Mouse (Mus musculus) colon, adult 2 months (tissue): Measurements from ENCODE around the gene Hmg20b. TPM values are rescaled to one million over a fixed set of nuclear protein-coding genes. Genes with fewer than 3 reads are reported as not detected.

Experiments used
- polyA plus RNA-seq: library from polyadenylated mRNA; depleted of rRNA; stranded (reverse); fragments of >200 nt; gene quantifications from 2 replicates; pipeline ENCODE4 v1.2.3, GENCODE M21; 2012; rRNA removed

The Hmg20b gene
- 209 and 214 TPM in 2 replicates for polyA plus RNA-seq

DNA sequence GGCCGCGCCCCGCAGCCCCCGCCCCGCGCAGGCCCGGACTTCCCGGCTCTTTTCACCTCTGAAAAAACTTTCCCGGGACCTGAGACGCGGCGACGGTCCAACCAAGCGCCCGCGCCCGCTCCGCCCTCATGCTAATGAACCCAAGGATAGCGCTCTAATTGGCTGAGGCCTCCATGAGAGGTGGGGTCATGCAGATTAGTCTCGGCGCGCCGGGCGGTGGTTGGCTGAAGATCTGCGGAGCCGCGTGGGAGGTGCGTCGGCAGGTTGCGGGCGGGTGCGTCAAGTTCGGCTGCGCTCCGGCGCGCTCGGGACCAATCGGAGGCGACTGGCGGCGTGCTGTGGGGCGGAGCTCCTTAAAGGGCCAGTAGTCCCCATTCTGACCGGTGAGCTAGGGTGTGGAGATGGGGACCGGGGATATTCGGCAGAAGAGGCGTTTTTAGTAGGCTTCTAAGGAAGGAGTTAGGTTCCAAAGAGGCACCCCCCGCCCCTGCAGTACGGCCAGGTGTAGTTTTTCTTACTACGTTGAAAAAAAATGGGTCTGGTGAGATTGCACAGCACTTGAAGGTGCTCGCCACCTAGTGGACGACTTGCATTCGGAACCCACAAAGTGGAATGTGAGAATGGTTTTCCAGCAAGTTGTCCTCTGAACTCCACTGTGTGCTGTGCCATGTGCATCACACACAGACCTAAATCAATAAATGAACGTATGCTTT, at the start of gene Hmg20b:
Gene Hmg20b, minus strand, starts transcription at position 130 of the 713 bp plus-strand sequence.

DNA sequence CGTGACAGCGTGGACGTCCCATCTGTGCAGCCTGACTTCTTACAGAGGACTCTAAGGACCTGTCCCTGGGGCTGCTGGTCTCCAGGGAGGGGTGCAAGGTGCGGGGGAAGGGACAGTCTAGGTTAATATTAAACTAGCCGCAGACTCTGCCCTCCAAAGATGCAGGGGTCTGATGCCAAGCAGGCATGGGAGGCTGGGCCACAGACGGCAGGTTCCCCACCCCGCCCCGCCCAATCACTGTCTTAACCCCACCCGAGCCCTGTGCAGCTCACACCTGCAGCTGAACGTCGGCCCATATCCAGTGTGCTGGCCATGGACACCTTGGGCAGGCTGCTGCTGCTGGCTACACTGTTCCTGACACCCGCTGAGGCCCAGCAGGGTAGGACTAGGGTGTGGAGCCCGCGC, 42.5 kb upstream of the Hmg20b start, which contains the start of gene Smim24:
Gene Smim24, plus strand, starts transcription at position 271 of the 405 bp plus-strand sequence.

DNA sequence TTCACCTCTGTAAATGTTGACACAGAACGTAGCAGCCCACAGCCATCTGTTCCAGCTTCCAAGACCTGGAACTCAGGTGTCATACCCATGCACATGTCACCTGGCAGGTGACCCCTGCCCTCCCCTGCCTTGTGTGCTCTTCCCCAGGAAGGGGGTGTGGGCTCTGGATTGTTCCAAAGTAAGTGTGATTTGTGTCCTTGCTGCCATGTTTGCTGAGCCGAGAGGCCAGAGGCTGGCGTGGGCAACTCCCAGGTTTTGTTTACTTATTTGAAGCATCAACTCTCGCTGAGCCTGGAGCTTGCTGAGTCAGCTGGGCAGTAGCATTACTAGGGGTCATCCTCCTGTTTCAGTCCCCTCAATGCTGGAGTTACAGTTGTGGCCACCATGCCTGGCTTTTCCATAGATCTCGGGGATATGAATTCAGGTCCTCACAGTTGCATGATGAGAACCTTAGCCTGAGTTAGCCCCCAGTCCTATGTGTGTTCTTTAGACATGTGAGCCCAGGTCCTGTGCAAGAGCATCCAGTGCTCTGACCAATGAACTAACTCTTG, 38.3 kb upstream of the Hmg20b start, which contains the start of gene Gm48552:
Gene Gm48552, plus strand, starts transcription at position 501 of the 551 bp plus-strand sequence.

DNA sequence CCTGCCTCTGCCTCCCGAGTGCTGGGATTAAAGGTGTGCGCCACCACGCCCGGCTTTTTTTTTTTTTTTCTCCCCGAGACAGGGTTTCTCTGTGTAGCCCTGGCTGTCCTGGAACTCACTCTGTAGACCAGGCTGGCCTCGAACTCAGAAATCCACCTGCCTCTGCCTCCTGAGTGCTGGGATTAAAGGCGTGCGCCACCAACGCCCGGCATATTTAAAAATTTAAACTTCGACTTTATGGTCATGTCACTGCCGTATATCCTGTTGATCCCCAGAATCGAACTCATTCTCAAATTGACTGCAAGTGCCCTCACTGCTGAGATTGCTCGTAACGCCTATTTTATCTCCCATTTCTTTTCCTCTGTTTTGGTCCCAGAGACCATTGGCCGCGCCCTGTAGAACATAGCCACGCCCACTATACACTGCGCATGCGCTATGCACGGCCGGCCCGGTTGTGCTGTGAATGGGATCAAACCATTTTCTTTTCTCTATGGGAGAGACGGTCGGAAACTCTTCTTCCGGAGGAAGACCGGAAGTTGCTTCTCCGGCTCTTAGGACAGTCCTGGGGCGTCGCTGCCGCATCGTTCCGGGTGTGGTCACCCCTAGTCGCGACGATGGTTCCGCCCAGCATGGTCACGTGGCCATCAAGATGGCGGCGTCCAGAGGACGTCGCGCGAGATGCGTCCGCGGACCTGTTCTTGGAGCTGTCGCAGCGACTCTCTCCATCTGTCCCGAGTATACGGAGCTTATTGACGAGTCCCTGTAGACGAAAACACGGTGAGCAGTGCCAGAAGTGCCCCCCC, 33.7 kb upstream of the Hmg20b start, which contains the start of the genes Dohh and Gm48551:
Gene Dohh, plus strand, starts transcription at position 627 of the 803 bp plus-strand sequence.
Gene Gm48551, plus strand, starts transcription at position 665 of the 803 bp plus-strand sequence.

DNA sequence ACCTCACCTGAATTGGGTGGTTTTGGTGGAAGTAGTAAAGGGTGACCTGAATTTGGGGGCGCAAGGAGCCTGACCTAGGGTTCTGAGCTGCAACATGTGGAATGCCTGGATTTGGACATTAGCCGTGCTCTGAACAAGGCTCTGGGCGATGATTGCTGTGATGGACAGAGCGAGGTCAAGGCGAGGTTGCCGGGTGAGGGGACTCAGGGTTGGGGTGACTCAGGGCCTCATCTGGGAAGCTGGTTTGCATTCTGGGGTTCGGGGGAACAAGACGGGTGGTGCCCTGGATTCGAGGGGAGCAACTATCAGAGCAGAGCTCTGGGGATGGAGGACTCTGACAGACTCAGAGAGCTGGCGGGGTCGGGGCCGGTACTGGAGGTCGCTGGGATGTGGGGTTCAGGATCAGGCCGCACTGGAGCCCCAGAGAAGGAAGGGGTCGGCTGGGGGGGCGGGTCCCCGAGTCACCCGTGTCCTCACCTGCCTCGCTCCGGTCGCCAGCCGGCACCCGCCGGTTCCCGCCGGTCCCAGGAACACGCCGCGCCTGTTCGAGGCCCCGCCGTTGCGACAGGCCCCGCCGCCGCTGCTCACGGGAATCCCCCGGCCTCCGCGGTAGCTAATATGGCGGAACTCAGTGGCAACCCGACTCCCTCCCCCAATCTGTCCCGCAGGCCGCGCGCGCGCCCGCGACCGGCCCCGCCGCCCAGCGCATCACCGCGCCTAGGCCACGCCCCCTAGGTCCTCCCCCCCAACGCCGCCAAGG, 27.7 kb upstream of the Hmg20b start, which contains the start of gene Fzr1:
Gene Fzr1, minus strand, starts transcription at position 724 of the 760 bp plus-strand sequence.

DNA sequence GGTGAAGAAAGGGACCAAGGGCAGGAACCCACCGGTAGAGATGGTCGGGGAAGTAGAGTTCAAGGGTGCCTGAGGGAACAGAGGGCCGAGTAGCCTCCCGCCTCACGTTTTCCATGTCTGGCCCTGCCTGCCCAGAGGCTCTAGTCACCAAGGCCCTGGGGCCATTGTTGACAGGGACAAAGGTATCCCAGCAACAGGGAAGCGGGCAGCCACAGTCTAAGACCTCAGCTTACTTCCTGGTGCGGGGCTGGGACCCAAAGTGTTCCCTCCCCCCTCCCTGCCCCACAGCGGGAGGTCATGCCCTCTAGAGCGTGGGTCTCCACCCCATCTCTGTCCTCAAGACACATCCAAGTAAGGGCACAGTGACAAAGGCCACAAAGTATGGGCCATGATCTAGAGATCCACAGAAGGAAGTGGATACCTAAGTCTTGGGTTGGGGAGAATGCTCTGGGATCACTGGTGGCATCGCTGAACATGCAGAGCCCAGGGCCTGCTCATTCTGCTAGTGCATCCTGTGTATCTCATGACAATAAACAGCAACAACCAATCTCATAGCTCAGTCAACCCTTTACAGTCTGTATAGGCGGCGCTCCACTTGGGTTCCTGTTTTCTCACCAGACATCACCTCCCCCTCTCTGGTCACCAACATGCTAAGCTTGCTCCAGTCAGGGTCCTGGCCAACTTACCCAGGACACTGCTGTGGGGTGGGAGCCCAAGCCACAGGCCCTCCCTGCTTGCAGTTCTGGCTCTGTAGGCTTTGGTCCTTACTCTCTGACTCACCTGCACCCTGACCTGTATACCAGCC, 15.6 kb upstream of the Hmg20b start, which contains the start of gene 4930404N11Rik:
Gene 4930404N11Rik, minus strand, starts transcription at position 145 of the 805 bp plus-strand sequence.

DNA sequence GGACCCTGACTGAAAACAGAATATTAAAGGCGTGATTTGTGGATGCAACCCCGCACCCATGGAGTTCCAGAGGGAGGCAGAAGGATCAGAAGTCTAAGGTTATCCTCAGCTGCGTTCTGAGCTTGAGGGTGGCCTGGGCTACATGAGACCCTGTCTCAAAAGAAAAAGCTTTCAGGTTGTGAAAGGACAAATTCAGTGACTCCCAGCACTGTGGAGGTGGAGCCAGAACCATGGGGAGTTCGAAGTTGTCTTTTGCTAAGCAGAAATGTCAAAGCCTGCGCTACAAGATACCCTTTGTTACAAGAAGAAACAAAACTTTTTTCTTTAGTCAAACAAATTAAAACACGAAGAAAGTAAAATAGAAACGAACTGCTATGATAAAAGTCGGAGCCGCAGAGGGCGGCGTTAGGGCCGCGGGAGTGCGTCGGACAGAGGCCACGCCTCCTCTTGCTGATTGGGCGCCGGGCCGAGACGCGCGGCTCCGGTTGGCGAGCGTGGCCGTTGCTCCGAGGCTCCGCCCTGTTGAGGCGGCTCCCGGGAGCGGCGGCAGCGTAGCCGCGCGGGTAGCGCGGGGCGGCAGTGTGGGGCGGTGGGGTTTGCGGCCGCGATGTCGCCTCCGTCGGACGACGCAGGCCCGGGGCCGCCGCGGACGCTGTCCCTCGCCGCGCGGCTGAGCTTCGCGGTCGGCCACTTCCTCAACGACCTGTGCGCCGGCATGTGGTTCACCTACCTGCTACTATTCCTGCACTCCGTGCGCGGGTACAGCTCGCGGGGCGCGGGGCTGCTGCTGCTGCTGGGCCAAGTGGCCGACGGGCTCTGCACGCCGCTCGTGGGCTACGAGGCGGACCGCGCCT, 6.9 kb upstream of the Hmg20b start, which contains the start of gene Mfsd12:
Gene Mfsd12, plus strand, starts transcription at position 501 of the 854 bp plus-strand sequence.

DNA sequence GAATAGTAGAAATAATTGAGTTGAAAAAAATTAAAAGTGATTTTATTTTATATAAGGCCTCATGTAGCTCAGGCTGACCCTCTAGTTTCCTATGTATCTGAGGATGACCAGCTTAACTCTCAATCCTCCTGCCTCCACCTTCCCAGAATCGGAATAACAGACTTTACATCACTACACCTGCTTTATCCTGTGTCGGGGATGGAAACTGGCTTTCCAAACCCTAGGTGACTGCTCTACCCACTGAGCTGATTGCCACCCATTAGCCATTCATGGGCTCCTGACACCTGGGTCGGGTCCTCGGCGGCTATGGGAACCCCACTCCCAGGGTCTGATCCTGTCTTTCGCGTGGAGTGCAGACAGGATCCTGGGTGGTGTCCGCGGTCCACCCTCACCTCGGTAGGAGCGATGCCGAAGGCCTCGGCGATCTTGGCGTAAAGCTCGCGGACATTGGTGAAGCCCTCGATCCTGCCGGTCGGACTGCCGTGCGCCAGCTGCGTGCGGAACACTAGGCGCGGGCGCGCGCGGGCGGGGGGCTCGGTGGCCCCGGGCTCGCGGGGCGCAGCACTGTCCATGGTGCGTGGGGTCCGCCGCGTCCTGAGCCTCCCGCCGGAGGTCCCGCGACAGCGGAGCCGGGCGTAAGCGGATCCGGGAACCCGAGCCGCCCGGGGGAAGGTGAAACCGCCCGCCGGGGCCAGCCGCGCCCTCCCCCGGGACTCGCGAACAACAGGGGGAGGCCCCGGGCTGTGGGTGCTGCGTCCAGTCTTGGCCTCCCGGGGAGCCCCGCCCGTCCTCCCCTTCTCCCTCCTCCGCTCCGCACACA, 7.4 kb downstream of the Hmg20b start, which contains the start of gene Gipc3:
Gene Gipc3, minus strand, starts transcription at position 581 of the 820 bp plus-strand sequence.

DNA sequence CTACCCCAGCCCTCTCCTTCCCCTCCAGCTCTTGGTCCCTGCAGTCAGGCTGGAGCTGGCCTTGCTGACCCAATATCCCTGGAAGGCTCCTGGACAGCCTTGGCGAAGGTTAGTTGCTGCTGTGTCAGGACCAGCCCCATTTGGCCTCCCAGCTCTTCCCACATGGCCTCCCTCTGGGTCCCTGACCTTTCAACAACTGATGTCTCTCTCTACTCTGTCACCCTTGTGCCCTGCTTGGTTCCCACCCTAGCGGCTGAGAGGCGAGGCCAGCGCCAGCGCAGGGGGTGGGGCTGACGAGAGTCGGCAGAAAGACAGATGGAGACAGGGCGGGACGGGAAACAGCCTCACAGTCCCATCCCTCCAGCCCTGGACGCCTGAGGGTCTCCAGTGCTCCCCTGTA, 21.9 kb downstream of the Hmg20b start, which contains the start of gene Tbxa2r:
Gene Tbxa2r, plus strand, starts transcription at position 346 of the 400 bp plus-strand sequence.

DNA sequence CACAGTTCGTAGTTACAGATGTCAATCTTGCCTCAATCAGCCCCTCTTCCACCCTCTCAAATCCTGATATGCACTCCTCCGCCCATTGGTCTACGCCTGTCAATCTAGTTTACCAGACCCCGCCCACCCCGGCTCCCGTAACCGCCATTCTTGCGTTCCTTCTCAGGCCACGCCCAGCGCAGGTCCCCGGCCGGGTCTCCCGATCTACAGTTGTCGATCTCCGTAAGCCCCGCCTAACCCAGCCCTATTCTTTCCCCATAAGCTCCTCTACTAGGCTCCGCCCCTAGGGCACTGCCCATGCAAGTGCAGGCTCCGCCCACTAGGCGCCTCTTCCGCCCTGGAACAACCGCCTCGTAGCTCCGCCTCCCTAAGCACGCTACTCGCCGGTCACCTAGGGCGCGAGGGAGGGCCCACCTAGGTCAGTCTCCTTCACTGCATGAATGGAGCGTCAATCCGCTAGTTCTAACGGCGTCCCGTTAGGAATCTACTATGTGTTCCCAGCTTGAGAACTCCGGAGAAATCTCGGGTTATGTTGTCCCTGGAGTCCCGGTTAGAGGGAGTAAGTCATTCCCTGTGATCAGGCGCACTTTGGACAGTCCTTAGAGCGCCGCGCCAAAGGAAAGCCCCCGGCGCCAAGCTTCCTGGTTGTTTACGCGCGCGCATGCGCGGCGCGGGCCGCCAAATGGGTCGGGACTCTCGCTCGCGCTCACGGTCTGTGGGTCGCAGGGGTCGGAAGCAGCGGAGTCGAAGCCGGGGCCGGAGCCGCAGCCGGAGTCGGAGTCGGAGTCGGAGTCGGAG, 29.5 kb downstream of the Hmg20b start, which contains the start of gene Cactin:
Gene Cactin, plus strand, starts transcription at position 554 of the 798 bp plus-strand sequence.

Other genes with a start within 250 kb of the Hmg20b start
- 322 and 325 TPM in 2 replicates for gene Map2k2, start 244.6 kb downstream of the Hmg20b start, polyA plus RNA-seq
- gene Zbtb7a, start 215.3 kb downstream of the Hmg20b start, polyA plus RNA-seq: 243 and 284 TPM in 2 replicates
- 55.8 and 61.5 TPM in 2 replicates for gene Pias4, start 182.6 kb downstream of the Hmg20b start, polyA plus RNA-seq
- gene Eef2, start 173.8 kb downstream of the Hmg20b start, polyA plus RNA-seq: 2,007 and 2,039 TPM in 2 replicates
- gene Dapk3, start 167.5 kb downstream of the Hmg20b start, polyA plus RNA-seq: 125 and 128 TPM in 2 replicates
- not detected in 2 replicates for gene 4930442H23Rik, start 166.6 kb downstream of the Hmg20b start, polyA plus RNA-seq
- gene Nmrk2, start 148.4 kb downstream of the Hmg20b start, polyA plus RNA-seq: not detected in 2 replicates
- 1.1 and 1.4 TPM in 2 replicates for gene Atcay, start 119.6 kb downstream of the Hmg20b start, polyA plus RNA-seq
- gene Zfr2, start 117.3 kb downstream of the Hmg20b start, polyA plus RNA-seq: 14.2 and 20.7 TPM in 2 replicates
- gene Matk, start 97.5 kb downstream of the Hmg20b start, polyA plus RNA-seq: 9.0 and 10.3 TPM in 2 replicates
- 157 and 224 TPM in 2 replicates for gene Mrpl54, start 83.5 kb downstream of the Hmg20b start, polyA plus RNA-seq
- 123 and 126 TPM in 2 replicates for gene Apba3, start 83.5 kb downstream of the Hmg20b start, polyA plus RNA-seq
- gene Tjp3, start 58.9 kb downstream of the Hmg20b start, polyA plus RNA-seq: 261 and 310 TPM in 2 replicates
- gene Pip5k1c, start 57.5 kb downstream of the Hmg20b start, polyA plus RNA-seq: 65.4 and 73.0 TPM in 2 replicates
- 33.3 and 36.3 TPM in 2 replicates for gene Cactin, start 29.4 kb downstream of the Hmg20b start, polyA plus RNA-seq
- gene Tbxa2r, start 21.7 kb downstream of the Hmg20b start, polyA plus RNA-seq: 23.0 and 24.8 TPM in 2 replicates
- gene Gipc3, start 7.2 kb downstream of the Hmg20b start, polyA plus RNA-seq: 3.0 and 3.5 TPM in 2 replicates
- gene Mfsd12, start 7.0 kb upstream of the Hmg20b start, polyA plus RNA-seq: 33.7 and 37.4 TPM in 2 replicates
- gene 4930404N11Rik, start 15.3 kb upstream of the Hmg20b start, polyA plus RNA-seq: 43.7 and 48.7 TPM in 2 replicates
- gene Fzr1, start 28.0 kb upstream of the Hmg20b start, polyA plus RNA-seq: 130 and 133 TPM in 2 replicates
- 98.1 and 108 TPM in 2 replicates for gene Dohh, start 33.9 kb upstream of the Hmg20b start, polyA plus RNA-seq
- gene Gm48551, start 34.0 kb upstream of the Hmg20b start, polyA plus RNA-seq: 2.9 TPM in 2 replicates
- gene Gm48552, start 38.5 kb upstream of the Hmg20b start, polyA plus RNA-seq: 4.4 and 5.7 TPM in 2 replicates
- gene Smim24, start 42.6 kb upstream of the Hmg20b start, polyA plus RNA-seq: 504 and 602 TPM in 2 replicates
- gene Nfic, start 105.2 kb upstream of the Hmg20b start, polyA plus RNA-seq: 33.9 and 48.1 TPM in 2 replicates
- gene Celf5, start 132.2 kb upstream of the Hmg20b start, polyA plus RNA-seq: 4.7 and 5.4 TPM in 2 replicates
- 240 and 254 TPM in 2 replicates for gene Ncln, start 145.9 kb upstream of the Hmg20b start, polyA plus RNA-seq
- 4.5 and 5.7 TPM in 2 replicates for gene S1pr4, start 149.7 kb upstream of the Hmg20b start, polyA plus RNA-seq
- gene Gna15, start 173.7 kb upstream of the Hmg20b start, polyA plus RNA-seq: 3.0 and 3.1 TPM in 2 replicates
- 280 and 341 TPM in 2 replicates for gene Gna11, start 194.7 kb upstream of the Hmg20b start, polyA plus RNA-seq
- 1,852 and 2,404 TPM in 2 replicates for gene Aes, start 209.0 kb upstream of the Hmg20b start, polyA plus RNA-seq
- 48.9 and 62.5 TPM in 2 replicates for gene Tle2, start 224.1 kb upstream of the Hmg20b start, polyA plus RNA-seq